Mouse (Mus musculus): ENCODE results near the gene Ascl1. TPM values are rescaled to one million over a fixed set of nuclear protein-coding genes. Genes with fewer than 3 reads are reported as not detected.

Gene Ascl1
- polyA plus RNA-seq (2015; fragmentation: Nextera tagmentation; extraction: Ambion mirVana) = not detected in 2 replicates

- no peak within 1 kb of the TSS for H3K9ac ChIP-seq (ENCODE audit: low read depth, low read length)
- H3K27me3 ChIP-seq (ENCODE audit: control insufficient read depth, insufficient read depth, low read depth, low read length) = peaks cover 64% of the 10 kb centered on the region
- no peak for ATAC-seq (ENCODE audit: low read depth)
Observed at GRCm38 (mm10) chr10:87493576-87493975, at the start of gene Ascl1. Ascl1 (minus strand) TSS chr10:87493660.

GRCm38 (mm10) chr10:87534172-87534571, 40.7 kb upstream of the Ascl1 start:
- 0 out of 2 replicates have a peak, but pooled peaks have one; percentile 32 for ATAC-seq (ENCODE audit: low read depth)
- Histone ChIP-seq H3K4me1 (ENCODE audit: control insufficient read depth, low read depth, low read length) (no peaks in the 10 kb centered on the region), H3K27me3 (ENCODE audit: control insufficient read depth, insufficient read depth, low read depth, low read length) (no peaks in the 10 kb centered on the region), H3K9me3 (replicated peaks; ENCODE audit: control insufficient read depth, low read length) (no peaks in the 10 kb centered on the region), H3K36me3 (ENCODE audit: control insufficient read depth, insufficient read depth) (peaks cover 3% of the 10 kb centered on the region; the same call in 1 of the 2 replicates), H3K4me2 (ENCODE audit: low read depth, low read length) (no peak overlapping the region), H3K9ac (ENCODE audit: low read depth, low read length) (no peak overlapping the region), H3K4me3 (ENCODE audit: low read depth, low read length) (no peak overlapping the region), H3K27ac (ENCODE audit: low read length) (no peak overlapping the region)
- 17% methylated on average over 1 of the region's 1 CpGs for WGBS (ENCODE audit: insufficient replicate concordance)

More at GRCm38 (mm10) chr10:87493576-87493975, at the start of gene Ascl1:
- Histone ChIP-seq H3K9me3 (replicated peaks; ENCODE audit: control insufficient read depth, low read length) (no peaks in the 10 kb centered on the region), H3K4me3 (ENCODE audit: low read depth, low read length) (peak within 1 kb of the TSS; percentile 40), H3K27ac (ENCODE audit: low read length) (no peak within 1 kb of the TSS), H3K4me2 (ENCODE audit: low read depth, low read length) (peak within 1 kb of the TSS; percentile 61), H3K36me3 (ENCODE audit: control insufficient read depth, insufficient read depth) (no peaks in the 10 kb centered on the region), H3K4me1 (ENCODE audit: control insufficient read depth, low read depth, low read length) (no peaks in the 10 kb centered on the region)
- 2% methylated on average over 31 of the region's 34 CpGs for WGBS (ENCODE audit: insufficient replicate concordance)

- no peaks in the 10 kb centered on the region for H3K9me3 ChIP-seq (replicated peaks; ENCODE audit: control insufficient read depth, low read length)
- H3K9ac ChIP-seq (ENCODE audit: low read depth, low read length) = 0 out of 2 replicates have a peak within 1 kb of the TSS, but pooled peaks have one; percentile 1
- no peaks in the 10 kb centered on the region; the same call in 1 of the 2 replicates for H3K4me1 ChIP-seq (ENCODE audit: control insufficient read depth, low read depth, low read length)
- H3K4me2 ChIP-seq (ENCODE audit: low read depth, low read length) = peak within 1 kb of the TSS; percentile 37
- peak within 1 kb of the TSS; percentile 10; the same call in 1 of the 2 replicates for H3K27ac ChIP-seq (ENCODE audit: low read length)
- WGBS (ENCODE audit: insufficient replicate concordance) = 42% methylated on average over 5 of the region's 5 CpGs
- H3K27me3 ChIP-seq (ENCODE audit: control insufficient read depth, insufficient read depth, low read depth, low read length) = no peaks in the 10 kb centered on the region
- peak within 1 kb of the TSS; percentile 39 for H3K4me3 ChIP-seq (ENCODE audit: low read depth, low read length)
- peak; percentile 72 for ATAC-seq (ENCODE audit: low read depth)
- H3K36me3 ChIP-seq (ENCODE audit: control insufficient read depth, insufficient read depth) = no peaks in the 10 kb centered on the region
Observed at GRCm38 (mm10) chr10:87521646-87522045, 28.2 kb upstream of the Ascl1 start, which contains the start of gene Pah. Pah (plus strand) TSS chr10:87521795.

- ATAC-seq (ENCODE audit: low read depth) = peak; percentile 64
- H3K27ac ChIP-seq (ENCODE audit: low read length) = peak overlapping the region; percentile 74
Observed at GRCm38 (mm10) chr10:87520401-87521116, 27.1 kb upstream of the Ascl1 start.

GRCm38 (mm10) chr10:87518585-87518984, 25.1 kb upstream of the Ascl1 start:
- Histone ChIP-seq H3K4me1 (ENCODE audit: control insufficient read depth, low read depth, low read length) (no peaks in the 10 kb centered on the region; the same call in 1 of the 2 replicates), H3K27ac (ENCODE audit: low read length) (peak overlapping the region; percentile 12; the same call in 1 of the 2 replicates), H3K4me3 (ENCODE audit: low read depth, low read length) (no peak overlapping the region), H3K4me2 (ENCODE audit: low read depth, low read length) (no peak overlapping the region), H3K36me3 (ENCODE audit: control insufficient read depth, insufficient read depth) (no peaks in the 10 kb centered on the region), H3K9ac (ENCODE audit: low read depth, low read length) (no peak overlapping the region), H3K27me3 (ENCODE audit: control insufficient read depth, insufficient read depth, low read depth, low read length) (no peaks in the 10 kb centered on the region), H3K9me3 (replicated peaks; ENCODE audit: control insufficient read depth, low read length) (no peaks in the 10 kb centered on the region)
- ATAC-seq (ENCODE audit: low read depth) = peak; percentile 62
- 35% methylated on average over 2 of the region's 2 CpGs for WGBS (ENCODE audit: insufficient replicate concordance)

More at GRCm38 (mm10) chr10:87520401-87521116, 27.1 kb upstream of the Ascl1 start:
- Histone ChIP-seq H3K4me1 (ENCODE audit: control insufficient read depth, low read depth, low read length) (no peaks in the 10 kb centered on the region; the same call in 1 of the 2 replicates), H3K4me3 (ENCODE audit: low read depth, low read length) (no peak overlapping the region), H3K9ac (ENCODE audit: low read depth, low read length) (no peak overlapping the region), H3K9me3 (replicated peaks; ENCODE audit: control insufficient read depth, low read length) (no peaks in the 10 kb centered on the region), H3K4me2 (ENCODE audit: low read depth, low read length) (0 out of 2 replicates have a peak overlapping the region, but pooled peaks have one; percentile 4), H3K36me3 (ENCODE audit: control insufficient read depth, insufficient read depth) (no peaks in the 10 kb centered on the region), H3K27me3 (ENCODE audit: control insufficient read depth, insufficient read depth, low read depth, low read length) (no peaks in the 10 kb centered on the region)
- 38% methylated on average over 4 of the region's 4 CpGs for WGBS (ENCODE audit: insufficient replicate concordance)

GRCm38 (mm10) chr10:87513052-87513451, 19.6 kb upstream of the Ascl1 start:
- no peaks in the 10 kb centered on the region for H3K27me3 ChIP-seq (ENCODE audit: control insufficient read depth, insufficient read depth, low read depth, low read length)
- no peak for ATAC-seq (ENCODE audit: low read depth)
- H3K9me3 ChIP-seq (replicated peaks; ENCODE audit: control insufficient read depth, low read length) = no peaks in the 10 kb centered on the region
- no peak overlapping the region for H3K27ac ChIP-seq (ENCODE audit: low read length)
- H3K4me1 ChIP-seq (ENCODE audit: control insufficient read depth, low read depth, low read length) = no peaks in the 10 kb centered on the region
- H3K9ac ChIP-seq (ENCODE audit: low read depth, low read length) = no peak overlapping the region
- H3K4me3 ChIP-seq (ENCODE audit: low read depth, low read length) = no peak overlapping the region
- no peaks in the 10 kb centered on the region for H3K36me3 ChIP-seq (ENCODE audit: control insufficient read depth, insufficient read depth)
- H3K4me2 ChIP-seq (ENCODE audit: low read depth, low read length) = no peak overlapping the region

GRCm38 (mm10) chr10:87508581-87508980, 15.1 kb upstream of the Ascl1 start:
- WGBS (ENCODE audit: insufficient replicate concordance) = 67% methylated on average over 4 of the region's 4 CpGs
- Histone ChIP-seq H3K36me3 (ENCODE audit: control insufficient read depth, insufficient read depth) (no peaks in the 10 kb centered on the region), H3K27ac (ENCODE audit: low read length) (no peak overlapping the region), H3K9me3 (replicated peaks; ENCODE audit: control insufficient read depth, low read length) (no peaks in the 10 kb centered on the region), H3K4me1 (ENCODE audit: control insufficient read depth, low read depth, low read length) (no peaks in the 10 kb centered on the region), H3K9ac (ENCODE audit: low read depth, low read length) (no peak overlapping the region), H3K4me3 (ENCODE audit: low read depth, low read length) (no peak overlapping the region), H3K4me2 (ENCODE audit: low read depth, low read length) (no peak overlapping the region), H3K27me3 (ENCODE audit: control insufficient read depth, insufficient read depth, low read depth, low read length) (no peaks in the 10 kb centered on the region)
- no peak for ATAC-seq (ENCODE audit: low read depth)

GRCm38 (mm10) chr10:87503946-87504345, 10.5 kb upstream of the Ascl1 start:
- Histone ChIP-seq H3K4me3 (ENCODE audit: low read depth, low read length) (no peak overlapping the region), H3K27ac (ENCODE audit: low read length) (no peak overlapping the region), H3K36me3 (ENCODE audit: control insufficient read depth, insufficient read depth) (no peaks in the 10 kb centered on the region), H3K4me2 (ENCODE audit: low read depth, low read length) (no peak overlapping the region), H3K27me3 (ENCODE audit: control insufficient read depth, insufficient read depth, low read depth, low read length) (peaks cover 7% of the 10 kb centered on the region), H3K4me1 (ENCODE audit: control insufficient read depth, low read depth, low read length) (no peaks in the 10 kb centered on the region), H3K9ac (ENCODE audit: low read depth, low read length) (no peak overlapping the region), H3K9me3 (replicated peaks; ENCODE audit: control insufficient read depth, low read length) (no peaks in the 10 kb centered on the region)
- WGBS (ENCODE audit: insufficient replicate concordance) = under 1% methylated on average over 10 of the region's 10 CpGs
- no peak for ATAC-seq (ENCODE audit: low read depth)

GRCm38 (mm10) chr10:87502283-87502682, 8.8 kb upstream of the Ascl1 start:
- H3K27me3 ChIP-seq (ENCODE audit: control insufficient read depth, insufficient read depth, low read depth, low read length) = peaks cover 7% of the 10 kb centered on the region
- WGBS (ENCODE audit: insufficient replicate concordance) = 22% methylated on average over 5 of the region's 5 CpGs
- H3K27ac ChIP-seq (ENCODE audit: low read length) = no peak overlapping the region
- no peak overlapping the region for H3K4me2 ChIP-seq (ENCODE audit: low read depth, low read length)
- no peaks in the 10 kb centered on the region for H3K36me3 ChIP-seq (ENCODE audit: control insufficient read depth, insufficient read depth)
- no peak for ATAC-seq (ENCODE audit: low read depth)
- no peaks in the 10 kb centered on the region for H3K9me3 ChIP-seq (replicated peaks; ENCODE audit: control insufficient read depth, low read length)
- H3K4me1 ChIP-seq (ENCODE audit: control insufficient read depth, low read depth, low read length) = no peaks in the 10 kb centered on the region
- H3K9ac ChIP-seq (ENCODE audit: low read depth, low read length) = no peak overlapping the region
- no peak overlapping the region for H3K4me3 ChIP-seq (ENCODE audit: low read depth, low read length)

Data from liver, embryonic 16.5 days (tissue).